Comparison of ENCODE assay signal across 27 mouse cellular contexts in the genomic region with DNA sequence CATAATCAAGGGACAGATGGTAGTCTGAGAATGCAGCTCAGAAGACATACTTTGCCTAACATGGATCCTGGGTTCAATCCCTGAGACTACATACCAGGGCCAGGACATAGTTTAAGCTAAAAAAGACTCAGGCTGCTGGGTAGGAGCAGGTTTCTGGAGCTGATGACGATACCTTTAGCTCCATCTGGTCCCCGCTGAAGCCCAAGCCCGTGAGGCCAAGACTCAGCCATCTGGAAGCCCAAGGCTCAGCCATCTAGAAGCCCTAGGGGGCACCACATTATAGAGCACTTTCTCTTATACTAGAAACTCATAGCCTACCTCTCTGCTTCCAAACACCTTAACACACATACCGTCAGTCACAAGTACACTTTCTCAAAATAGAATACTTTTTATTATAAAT. TPM values are rescaled to one million over a fixed set of nuclear protein-coding genes. Genes with fewer than 3 reads are reported as not detected.
DNase-seq lines count a peak whose midpoint lies in the region; ATAC-seq and TF ChIP-seq lines count a peak whose summit lies in the region.
"Had no signal": no experiment of that assay in that cellular context is flagged by ENCODE, and none has a peak within 500 bp of the region (broad histone marks: within the 10 kb centered on the region; RNA-seq: fewer than 3 reads in every experiment).

No protein-coding gene starts in this region.

- no peaks in the 10 kb centered on the region for H3K27me3 ChIP-seq in cerebellum, adult 2 months (ENCODE audit: control insufficient read depth, insufficient read depth, low read length)
- H3K27me3 ChIP-seq: heart, embryonic 13.5 days; intestine, embryonic 15.5 days had no signal

- H3K4me1 ChIP-seq in cerebellum, adult 2 months (ENCODE audit: control insufficient read depth, insufficient read depth, low read length): peaks cover 8% of the 10 kb centered on the region

- peak; percentile 50 to 62 for DNase-seq in cerebellum, adult 18-20 months
- DNase-seq in cerebellum, adult 11 months: no peak
- peak; percentile 52 to 70 for DNase-seq in cerebellum, adult 2 months
- peak; percentile 58 for DNase-seq in cerebellum, adult 9-10 months
- peak; percentile 50 to 61 for DNase-seq in cerebellum, postnatal 25 days
- DNase-seq in urinary bladder, adult 2 months (ENCODE audit: low spot score): no peak
- DNase-seq: adrenal gland, adult 8-10 months; adrenal gland, postnatal 25 days; gastrocnemius, postnatal 10 days; gastrocnemius, postnatal 36 days; heart, adult 2 months; heart, postnatal 14 days; kidney, adult 11 months had no signal

- 17% methylated on average over 4 of the region's 4 CpGs for WGBS in cerebellum, adult 2 months

- no peak for TF ChIP-seq POLR2A in cerebellum, adult 2 months (IDR thresholded peaks at IDR 0.05; ENCODE audit: borderline replicate concordance, insufficient read depth, low read length)

- H3K27ac ChIP-seq in cerebellum, adult 2 months (ENCODE audit: insufficient read depth, low read length): peak overlapping the region; percentile 55; the same call in 1 of the 2 replicates
- H3K27ac ChIP-seq: forebrain, embryonic 10.5 days; forebrain, embryonic 13.5 days; heart, embryonic 10.5 days; hindbrain, embryonic 12.5 days; hindbrain, embryonic 15.5 days had no signal

- no peak for ATAC-seq in activated CD4-positive, CD25-positive, alpha-beta regulatory T cell, adult 4 months
- ATAC-seq in inflammation-experienced regulatory T-cells, adult 6 months: no peak
- ATAC-seq: CD4-positive, CD25-positive, alpha-beta regulatory T cell, adult 4 months; forebrain, embryonic 13.5 days; forebrain, embryonic 16.5 days; intestine, embryonic 15.5 days had no signal

- H3K4me3 ChIP-seq in cerebellum, adult 2 months (replicated peaks; ENCODE audit: insufficient read depth, low read depth, low read length): no peak overlapping the region
- H3K4me3 ChIP-seq: forebrain, embryonic 10.5 days; forebrain, embryonic 13.5 days; heart, adult 2 months; heart, embryonic 10.5 days; heart, embryonic 13.5 days; hindbrain, embryonic 12.5 days; hindbrain, embryonic 15.5 days; intestine, embryonic 15.5 days had no signal

- no peak for TF ChIP-seq CTCF in cerebellum, adult 2 months (IDR thresholded peaks at IDR 0.05; ENCODE audit: borderline replicate concordance, insufficient read depth, low read depth, low read length)

RNA-seq across cellular contexts. Expression of gene Acaa1a, which starts 3.9 kb away (rescaled TPM):
- 135 and 139 TPM in 2 replicates for polyA plus RNA-seq in cerebellum, adult 2 months (2012; rRNA removed)
- 144 and 173 TPM in 2 replicates for polyA plus RNA-seq in urinary bladder, adult 2 months (2012; rRNA removed)
- polyA plus RNA-seq in activated CD4-positive, CD25-positive, alpha-beta regulatory T cell, adult 4 months (2017; shearing (Covaris generic)): 10 to 100 TPM; 34.5 to 53.6 TPM
- polyA plus RNA-seq in inflammation-experienced regulatory T-cells, adult 6 months (2017; shearing (Covaris generic)): 10 to 100 TPM; 41.3 to 46.9 (median 41.3) TPM

RNA-seq across cellular contexts. Expression of gene Myd88, which starts 5.6 kb away (rescaled TPM):
- polyA plus RNA-seq in cerebellum, adult 2 months (2012; rRNA removed): 5.4 and 6.1 TPM in 2 replicates
- 19.4 and 22.4 TPM in 2 replicates for polyA plus RNA-seq in urinary bladder, adult 2 months (2012; rRNA removed)
- 10 to 100 TPM; 75.2 to 83.3 TPM for polyA plus RNA-seq in activated CD4-positive, CD25-positive, alpha-beta regulatory T cell, adult 4 months (2017; shearing (Covaris generic))
- polyA plus RNA-seq in inflammation-experienced regulatory T-cells, adult 6 months (2017; shearing (Covaris generic)): 10 to 100 TPM; 72.5 to 96.3 (median 75.1) TPM

RNA-seq across cellular contexts. Expression of gene Oxsr1, which starts 13.3 kb away (rescaled TPM):
- 45.7 and 47.9 TPM in 2 replicates for polyA plus RNA-seq in cerebellum, adult 2 months (2012; rRNA removed)
- 37.3 and 38.1 TPM in 2 replicates for polyA plus RNA-seq in urinary bladder, adult 2 months (2012; rRNA removed)
- 1 to 10 TPM; 7.0 to 7.2 TPM for polyA plus RNA-seq in activated CD4-positive, CD25-positive, alpha-beta regulatory T cell, adult 4 months (2017; shearing (Covaris generic))
- 1 to 10 TPM; 7.1 to 8.6 (median 8.3) TPM for polyA plus RNA-seq in inflammation-experienced regulatory T-cells, adult 6 months (2017; shearing (Covaris generic))

RNA-seq across cellular contexts. Expression of gene Xylb, which starts 21.6 kb away (rescaled TPM):
- polyA plus RNA-seq in cerebellum, adult 2 months (2012; rRNA removed): 5.9 and 6.1 TPM in 2 replicates
- 1.4 and 1.6 TPM in 2 replicates for polyA plus RNA-seq in urinary bladder, adult 2 months (2012; rRNA removed)
- polyA plus RNA-seq in activated CD4-positive, CD25-positive, alpha-beta regulatory T cell, adult 4 months (2017; shearing (Covaris generic)): under 1 TPM; 0.36 TPM
- polyA plus RNA-seq in inflammation-experienced regulatory T-cells, adult 6 months (2017; shearing (Covaris generic)): under 1 TPM in 2 of 3 experiments, not detected in 1; 0.38 to 0.63 TPM

RNA-seq across cellular contexts. Expression of gene Slc22a14, which starts 29.8 kb away (rescaled TPM):
- not detected in 2 replicates for polyA plus RNA-seq in cerebellum, adult 2 months (2012; rRNA removed)
- polyA plus RNA-seq in urinary bladder, adult 2 months (2012; rRNA removed): 0.16 and 0.40 TPM in 2 replicates
- not detected for polyA plus RNA-seq in activated CD4-positive, CD25-positive, alpha-beta regulatory T cell, adult 4 months (2017; shearing (Covaris generic))
- polyA plus RNA-seq in inflammation-experienced regulatory T-cells, adult 6 months (2017; shearing (Covaris generic)): not detected
- polyA plus RNA-seq: C2C12; CD4-positive, CD25-positive, alpha-beta regulatory T cell, adult 4 months; embryonic facial prominence, embryonic 11.5 days; embryonic facial prominence, embryonic 14.5 days; forebrain, embryonic 10.5 days; forebrain, embryonic 13.5 days; forebrain, embryonic 16.5 days; heart, embryonic 10.5 days; heart, embryonic 13.5 days; hindbrain, embryonic 12.5 days; hindbrain, embryonic 15.5 days had no signal

Comparison
In these comparisons a context has a peak if more than half of its experiments do, and no peak if none do; other contexts are left out.
1. DNase-seq: peak in cerebellum, adult 18-20 months (2 of 2), cerebellum, adult 2 months (2 of 2), cerebellum, adult 9-10 months (single experiment) and cerebellum, postnatal 25 days (2 of 2); none in cerebellum, adult 11 months (single experiment) and urinary bladder, adult 2 months (single experiment).